Mouse (Mus musculus) spleen, adult 2 months (tissue): ENCODE data around the gene Ctdspl. TPM values are rescaled to one million over a fixed set of nuclear protein-coding genes. Genes with fewer than 3 reads are reported as not detected.
A peak's percentile ranks its signal among the peaks of the same experiment; 100 is the strongest.

Source experiments
- DNase-seq, 2 experiments: peaks; one replicate each; pipeline versions ENCODE4 v3.0.0 to v3.0.0-alpha.2; 2012 to 2021; ENCODE audit warnings: low spot score in 2 of 2, low read depth in 1 of 2
- H3K27ac ChIP-seq: fragments of 200-500 bp; 2 replicates; pipeline ENCODE4 v1.5.1; 2012; ENCODE audit warnings: low read length, inconsistent platforms; ENCODE audit not compliant: insufficient read depth
- H3K27me3 ChIP-seq: fragments of 200-500 bp; 2 replicates; pipeline ENCODE4 v1.6.1; 2012; ENCODE audit warnings: mild to moderate bottlenecking, moderate library complexity, low read length, inconsistent platforms; ENCODE audit not compliant: control insufficient read depth, insufficient read depth
- H3K36me3 ChIP-seq: fragments of 200-500 bp; 2 replicates; pipeline ENCODE4 v1.6.1; 2012; ENCODE audit warnings: mild to moderate bottlenecking, low read length, inconsistent platforms; ENCODE audit not compliant: control insufficient read depth, insufficient read depth
- H3K4me1 ChIP-seq: fragments of 200-500 bp; 2 replicates; pipeline ENCODE4 v1.6.1; 2011; ENCODE audit warnings: inconsistent platforms; ENCODE audit not compliant: control insufficient read depth, insufficient read depth, insufficient read length
- H3K4me3 ChIP-seq: fragments of 200-500 bp; 2 replicates; pipeline ENCODE4 v1.5.1; 2011; ENCODE audit warnings: mild to moderate bottlenecking, inconsistent platforms; ENCODE audit not compliant: insufficient read depth, insufficient read length; ENCODE audit errors: extremely low read depth
- CTCF ChIP-seq: fragments of 200-500 bp; IDR thresholded peaks from 2 replicates; pipeline ENCODE4 v1.5.1; 2011; ENCODE audit warnings: mild to moderate bottlenecking, inconsistent platforms; ENCODE audit not compliant: insufficient read depth, insufficient read length, insufficient replicate concordance; ENCODE audit errors: extremely low read depth
- POLR2A ChIP-seq: fragments of 200-500 bp; IDR thresholded peaks from 2 replicates; pipeline ENCODE4 v1.6.1; 2011; ENCODE audit warnings: low read depth, low read length, inconsistent platforms
- WGBS: fragments of 180-500 bp; shearing (Covaris S2); methylation state at CpG from one replicate; pipeline ENCODE4 v1.1.7; 2018; 5-methylcytosine and 5-hydroxymethylcytosine counted together
- polyA plus RNA-seq: library from polyadenylated mRNA; depleted of rRNA; stranded (reverse); fragments of >200 nt; gene quantifications from 2 replicates; pipeline ENCODE4 v1.2.3, GENCODE M21; 2012; rRNA removed

Gene Ctdspl
- polyA plus RNA-seq = 6.8 and 6.9 TPM in 2 replicates

GRCm38 (mm10) chr9:118926111-118926650 lies at the start of gene Ctdspl:
TSS of gene Ctdspl (plus strand) at chr9:118926453.
- DNase-seq = peak in 1 of 2 experiments; percentile 23
- peaks cover 2% of the 10 kb centered on the region; the same call in 1 of the 2 replicates for H3K4me1 ChIP-seq
- no peaks in the 10 kb centered on the region for H3K36me3 ChIP-seq
- peak within 1 kb of the TSS; percentile 67 for H3K4me3 ChIP-seq
- H3K27me3 ChIP-seq = peaks cover 10% of the 10 kb centered on the region
- no peak for TF ChIP-seq CTCF
- TF ChIP-seq POLR2A = no peak
- peak within 1 kb of the TSS; percentile 19; the same call in 1 of the 2 replicates for H3K27ac ChIP-seq
- 1% methylated on average over 39 of the region's 73 CpGs for WGBS

- H3K27ac ChIP-seq = no peak overlapping the region
- WGBS = 46% methylated on average over 10 of the region's 10 CpGs
- H3K4me1 ChIP-seq = no peaks in the 10 kb centered on the region
- no peaks in the 10 kb centered on the region for H3K27me3 ChIP-seq
- no peaks in the 10 kb centered on the region for H3K36me3 ChIP-seq
- no peak for DNase-seq
- H3K4me3 ChIP-seq = no peak overlapping the region
- TF ChIP-seq CTCF = no peak
- no peak for TF ChIP-seq POLR2A
These were observed 49.4 kb upstream of the Ctdspl start for GRCm38 (mm10) chr9:118876902-118877301.

DNA sequence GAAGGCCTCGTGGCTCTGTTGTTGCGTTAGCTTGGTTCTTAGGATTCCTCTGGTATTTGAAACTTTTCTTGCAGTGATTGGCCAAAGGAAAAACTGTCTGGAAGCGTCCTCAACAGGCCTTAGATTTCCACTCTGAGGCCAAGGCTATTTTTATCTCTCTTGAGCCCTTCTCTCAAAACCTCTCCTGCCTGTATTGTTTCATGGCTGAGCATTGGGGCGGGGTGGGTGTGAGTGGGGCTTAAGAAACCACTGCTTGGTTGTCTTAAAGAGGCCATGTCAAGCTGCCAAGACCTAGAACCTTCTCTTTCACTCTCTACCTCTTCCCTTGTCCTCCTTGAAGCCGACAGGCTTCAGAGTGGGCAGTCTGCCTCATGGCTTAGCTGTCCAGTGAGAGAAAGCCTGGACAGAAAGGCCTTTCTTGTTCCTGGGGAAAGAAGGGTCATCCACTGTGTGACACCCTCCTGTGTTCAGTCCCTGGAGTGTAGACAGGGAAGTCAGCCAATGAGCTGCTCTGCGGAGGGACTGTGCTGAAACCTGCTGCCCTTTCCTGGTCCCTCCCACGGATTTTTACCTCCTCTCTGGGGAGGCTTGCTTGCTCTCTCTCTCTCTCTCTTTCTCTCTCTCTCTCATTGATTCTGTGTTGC lies 48.8 kb upstream of the Ctdspl start:
- Histone ChIP-seq H3K4me1 (no peaks in the 10 kb centered on the region), H3K36me3 (no peaks in the 10 kb centered on the region), H3K4me3 (no peak overlapping the region), H3K27me3 (no peaks in the 10 kb centered on the region), H3K27ac (no peak overlapping the region)
- 85% methylated on average over 7 of the region's 7 CpGs for WGBS
- DNase-seq = no peak
- TF ChIP-seq POLR2A (no peak), CTCF (no peak)

DNA sequence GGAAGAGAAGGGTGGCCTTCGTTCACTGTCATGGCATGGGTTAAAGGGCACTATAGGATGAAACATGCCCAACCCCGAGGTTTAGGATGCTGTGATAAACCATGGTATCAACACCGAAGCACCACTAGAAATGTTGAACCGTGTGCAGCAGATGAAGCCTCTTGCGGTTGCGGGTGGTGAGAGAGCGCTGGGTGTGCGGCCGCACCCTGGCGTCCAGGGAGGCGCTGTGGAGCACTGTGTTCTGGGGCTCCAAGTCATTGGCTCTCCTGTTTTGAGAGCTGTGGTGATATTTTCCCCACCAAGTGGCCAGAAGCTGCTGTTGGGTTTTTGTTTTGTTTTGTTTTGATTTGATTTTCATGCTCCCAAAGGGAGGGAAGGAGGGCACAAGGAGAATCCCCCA lies 47.7 kb upstream of the Ctdspl start:
- H3K4me1 ChIP-seq = no peaks in the 10 kb centered on the region
- no peak overlapping the region for H3K4me3 ChIP-seq
- TF ChIP-seq CTCF (no peak), POLR2A (no peak)
- no peak for DNase-seq
- H3K27ac ChIP-seq = no peak overlapping the region
- no peaks in the 10 kb centered on the region for H3K27me3 ChIP-seq
- no peaks in the 10 kb centered on the region for H3K36me3 ChIP-seq
- 92% methylated on average over 11 of the region's 11 CpGs for WGBS

GRCm38 (mm10) chr9:118881281-118881945 lies 44.8 kb upstream of the Ctdspl start:
- peak; percentile 47; the same call in 1 of the 2 replicates for TF ChIP-seq CTCF
- no peak for TF ChIP-seq POLR2A
- WGBS = 71% methylated on average over 7 of the region's 7 CpGs
- Histone ChIP-seq H3K27me3 (no peaks in the 10 kb centered on the region), H3K36me3 (no peaks in the 10 kb centered on the region), H3K4me1 (no peaks in the 10 kb centered on the region), H3K27ac (no peak overlapping the region), H3K4me3 (no peak overlapping the region)
- peak; percentile 8 to 15 for DNase-seq

DNA sequence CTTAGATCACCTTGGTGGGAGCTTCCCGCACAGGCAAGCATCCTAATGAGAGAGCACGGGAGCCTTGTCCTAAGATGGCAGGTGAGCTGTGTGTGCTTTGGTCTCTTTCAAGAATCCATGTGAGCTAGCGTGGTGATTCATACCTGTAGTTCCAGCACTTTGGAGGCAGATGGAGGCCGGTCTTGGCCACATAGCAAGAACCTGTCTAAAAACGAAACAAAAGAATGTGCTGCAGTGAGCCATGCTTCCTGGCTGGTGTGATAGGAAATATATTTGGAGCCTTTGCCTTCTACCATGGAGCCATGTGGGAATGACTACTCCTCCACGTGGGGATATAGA lies 44.3 kb upstream of the Ctdspl start:
- TF ChIP-seq POLR2A (no peak), CTCF (no peak)
- WGBS = 92% methylated on average over 6 of the region's 6 CpGs
- H3K36me3 ChIP-seq = no peaks in the 10 kb centered on the region

DNA sequence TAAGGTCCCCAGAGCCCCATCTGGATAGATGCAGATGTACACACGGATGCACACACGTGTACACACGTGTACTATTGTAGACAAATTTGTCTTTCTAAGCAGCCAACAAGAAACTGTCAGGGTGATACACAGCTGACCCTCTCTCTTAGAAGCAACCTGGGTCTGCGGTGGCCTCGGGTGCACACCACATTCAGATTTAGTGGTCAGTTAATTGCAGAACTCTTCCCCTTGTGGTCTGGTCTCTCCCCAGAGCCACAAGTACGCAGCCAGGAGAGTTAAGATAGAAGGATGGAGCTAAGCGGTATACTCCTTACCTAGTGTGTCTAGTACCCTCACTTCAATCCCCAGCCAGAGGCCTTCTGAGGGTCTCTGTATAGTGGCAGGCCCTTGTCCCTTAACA lies 43.1 kb upstream of the Ctdspl start:
- WGBS = 50% methylated on average over 7 of the region's 7 CpGs
- Histone ChIP-seq H3K27me3 (no peaks in the 10 kb centered on the region), H3K4me3 (no peak overlapping the region), H3K36me3 (no peaks in the 10 kb centered on the region), H3K4me1 (no peaks in the 10 kb centered on the region), H3K27ac (no peak overlapping the region)
- no peak for TF ChIP-seq POLR2A
- no peak for TF ChIP-seq CTCF
- DNase-seq = no peak

More for the DNA sequence above, 44.3 kb upstream of the Ctdspl start:
- no peak for DNase-seq
- no peak overlapping the region for H3K4me3 ChIP-seq
- H3K4me1 ChIP-seq = no peaks in the 10 kb centered on the region
- H3K27ac ChIP-seq = no peak overlapping the region
- H3K27me3 ChIP-seq = no peaks in the 10 kb centered on the region
